Mouse (Mus musculus) c-Kit-positive CD71-positive TER-119-negative erythroid progenitor cells, embryonic 14.5 days (primary cell): ENCODE results near the gene Tob1.

ENCODE experiments used
- DNase-seq: peaks from one replicate; pipeline ENCODE4 v3.0.0-alpha.2; 2013; ENCODE audit warnings: low read depth

Tob1 gene

DNA sequence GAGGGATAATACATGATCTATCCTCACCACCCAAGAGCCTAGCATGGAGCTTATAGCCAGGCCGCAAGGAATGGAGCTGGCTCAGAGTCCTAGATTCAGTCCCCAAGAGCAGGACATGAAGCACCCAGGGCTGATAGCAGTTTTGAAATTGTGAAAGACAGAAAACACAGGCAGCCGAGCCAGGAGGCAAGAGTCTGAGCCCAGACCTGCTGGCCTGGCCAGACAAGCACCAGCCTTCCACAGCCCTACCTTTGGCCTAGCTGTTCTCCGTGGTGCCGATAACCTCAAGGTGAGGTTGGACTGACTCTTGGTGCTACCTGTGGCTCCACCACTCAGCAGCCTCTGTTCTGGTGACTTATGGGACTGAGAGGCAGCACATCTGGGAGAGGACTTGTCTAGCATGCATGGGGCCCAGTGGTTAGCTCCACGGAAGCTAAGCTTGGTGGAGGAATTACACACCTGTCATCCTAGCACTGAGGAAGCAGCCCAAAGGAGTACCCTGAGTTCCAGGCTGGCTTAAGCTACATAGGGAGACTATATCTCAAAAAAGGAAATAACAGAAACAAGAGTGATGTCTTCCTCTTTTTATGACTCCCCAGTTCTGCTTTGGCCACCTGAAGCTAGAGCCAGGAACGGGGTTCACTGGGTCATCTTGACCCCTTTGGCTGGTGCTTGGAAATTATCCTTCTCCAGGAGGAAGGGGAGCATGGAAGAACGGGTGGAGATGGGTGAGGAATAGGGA lies 12.7 kb upstream of the Tob1 start:
- DNase-seq = no peak

GRCm38 (mm10) chr11:94199771-94200170 lies 11.5 kb upstream of the Tob1 start:
- no peak for DNase-seq

- no peak for DNase-seq
Measured at GRCm38 (mm10) chr11:94200422-94200821, 10.8 kb upstream of the Tob1 start.

DNA sequence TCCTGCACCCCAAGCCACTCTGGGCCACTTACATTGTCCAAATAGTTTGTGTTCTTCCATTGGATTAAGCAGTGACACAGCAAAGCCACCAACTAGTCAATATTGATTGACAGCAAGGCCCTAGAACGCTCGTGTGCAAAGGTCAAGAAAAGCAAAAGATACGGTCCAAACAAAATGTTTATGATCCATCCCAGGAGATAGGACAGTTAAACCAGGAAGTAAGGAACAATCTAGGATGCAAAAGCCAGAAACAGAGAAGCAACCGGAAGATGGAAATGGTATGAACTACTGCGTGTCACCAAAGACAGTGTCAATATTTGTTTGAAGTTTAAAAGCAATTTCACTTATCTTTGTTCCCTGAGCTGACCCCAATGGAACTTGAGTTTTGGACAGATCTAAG lies 9.1 kb upstream of the Tob1 start:
- no peak for DNase-seq

- no peak for DNase-seq
Measured at GRCm38 (mm10) chr11:94203066-94203465, 8.2 kb upstream of the Tob1 start.

DNA sequence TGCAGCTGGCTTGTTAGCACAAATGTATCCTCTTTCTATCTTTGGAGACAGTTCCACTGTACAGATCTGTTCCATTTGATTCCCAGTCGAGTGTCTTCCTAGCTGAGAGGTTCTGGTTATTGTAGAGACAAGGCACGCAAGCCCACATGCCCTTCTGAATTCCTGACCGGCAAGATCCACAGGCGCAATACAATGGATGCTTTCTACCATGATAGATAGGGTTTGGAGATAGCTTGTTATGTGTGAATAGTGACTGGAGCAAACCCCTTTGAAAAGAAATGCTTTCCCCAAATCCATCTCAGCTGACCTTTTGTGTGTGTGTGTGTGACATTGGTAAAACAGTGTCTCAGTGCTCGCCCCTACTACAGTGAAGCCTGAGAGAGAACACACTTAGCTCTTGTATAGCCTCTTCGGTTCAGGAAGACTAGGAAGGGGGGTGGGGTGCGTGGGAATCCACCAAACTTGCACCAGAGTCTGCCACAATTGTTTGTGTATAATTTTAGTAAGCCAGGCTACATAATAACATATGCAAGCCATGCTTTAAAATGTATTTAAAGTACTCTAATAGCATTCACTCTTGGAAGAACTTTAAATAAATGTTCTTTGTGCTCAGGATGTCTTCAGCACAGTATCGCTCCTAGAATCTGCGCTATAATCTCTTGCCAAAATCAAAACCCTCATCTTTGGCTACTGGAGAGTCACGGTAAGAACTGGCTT lies 4.7 kb upstream of the Tob1 start:
- no peak for DNase-seq

DNA sequence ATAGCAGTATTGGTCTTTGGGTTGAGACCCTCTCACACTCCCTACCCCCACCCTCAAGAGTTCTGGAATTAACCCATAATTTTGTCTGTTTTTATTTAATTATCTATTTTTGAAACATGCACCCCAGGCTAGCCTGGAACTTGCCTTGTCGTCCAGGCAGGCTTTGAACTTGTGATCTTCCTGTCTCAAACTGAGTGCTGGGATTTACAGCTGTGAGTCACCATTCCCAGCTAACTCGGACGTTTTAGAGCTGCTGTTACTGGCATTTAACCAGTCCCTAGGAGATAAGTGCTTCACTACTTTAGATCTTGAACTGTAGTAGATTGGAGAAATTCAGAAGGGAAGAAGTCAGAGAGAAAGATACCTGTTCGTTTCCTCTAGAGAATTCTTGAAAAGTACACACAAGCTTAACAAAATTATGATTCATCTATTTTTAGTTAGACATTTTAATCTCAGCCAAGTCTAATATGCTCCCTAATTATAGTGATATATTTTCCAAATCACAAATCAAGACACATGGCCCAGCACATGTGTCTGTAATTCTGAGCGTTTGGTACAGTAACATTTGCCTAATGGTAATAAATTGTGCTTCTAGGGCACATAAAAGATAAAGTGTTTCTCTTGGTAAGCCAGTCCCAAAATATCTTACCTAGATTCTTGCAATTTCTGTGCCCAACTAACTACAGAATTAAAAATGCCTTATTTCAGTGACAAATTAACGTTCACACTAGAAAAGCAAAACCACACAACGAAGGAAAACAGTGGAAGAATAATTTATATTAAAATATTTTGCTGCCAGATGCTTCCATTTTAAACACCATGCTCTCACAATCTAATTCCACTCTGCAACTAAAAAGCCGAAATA lies 2.2 kb upstream of the Tob1 start:
- no peak for DNase-seq

- DNase-seq = no peak
Measured at GRCm38 (mm10) chr11:94209695-94210131, 1.5 kb upstream of the Tob1 start.

GRCm38 (mm10) chr11:94210191-94211086 lies 815 bp upstream of the Tob1 start:
- DNase-seq = peak; percentile 93

DNA sequence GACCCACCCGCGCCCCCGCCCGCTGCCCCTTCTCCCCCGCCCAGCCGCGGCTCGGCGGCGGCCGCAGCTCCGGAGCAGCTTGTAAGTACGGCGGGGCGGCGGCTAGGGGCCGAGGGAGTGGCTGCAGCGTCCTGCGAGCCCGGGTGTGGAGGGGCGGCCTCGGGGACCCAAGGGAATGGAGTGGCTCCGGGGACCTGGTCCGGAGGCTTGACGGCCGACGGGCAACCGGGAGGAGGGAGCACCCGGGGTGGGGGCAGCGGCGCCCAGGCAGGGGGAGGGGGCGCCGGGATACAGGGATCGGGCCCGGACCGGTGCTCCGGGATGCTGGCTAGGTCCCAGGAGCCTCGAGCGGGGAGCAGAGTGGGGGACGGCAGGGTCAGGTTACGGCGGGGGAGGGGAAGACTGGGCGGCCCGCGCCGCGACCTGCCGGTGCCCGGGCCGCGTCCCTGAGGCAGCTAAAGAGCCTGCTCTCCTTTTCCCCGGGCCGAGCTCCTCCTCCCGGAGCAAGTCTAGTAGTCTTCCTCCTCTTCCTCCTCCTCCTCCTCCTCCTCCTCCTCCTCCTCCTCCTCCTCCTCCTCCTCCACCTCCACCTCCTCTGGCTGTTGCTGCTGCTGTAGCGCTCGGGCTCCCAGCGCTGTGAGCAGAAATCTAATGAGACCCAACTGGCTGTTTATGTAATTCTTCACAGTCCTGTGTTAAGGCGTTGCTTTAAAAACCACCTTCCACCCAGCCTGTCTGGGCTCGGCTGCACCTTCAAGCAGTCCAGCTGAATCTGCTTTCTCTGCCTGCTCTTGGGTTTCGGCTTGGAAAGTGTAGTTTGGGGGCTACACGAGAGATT lies 616 bp downstream of the Tob1 start:
- DNase-seq = no peak

DNA sequence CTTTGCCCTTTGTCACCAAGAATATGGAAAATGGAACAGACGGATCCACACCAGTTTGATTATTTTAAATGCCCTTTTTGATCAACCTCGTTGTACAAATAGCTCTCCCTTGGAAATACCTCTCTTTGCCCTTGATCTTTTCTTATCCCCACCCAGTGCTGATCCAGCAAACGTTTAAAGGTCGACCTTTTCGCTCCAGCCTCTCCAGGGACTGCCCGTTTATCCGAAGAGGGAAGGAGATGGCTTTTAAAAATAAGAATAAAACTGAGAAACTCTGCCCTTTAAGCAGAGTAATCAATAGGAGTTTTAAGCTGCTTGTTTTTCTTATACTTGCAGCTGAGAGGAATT lies 1.2 kb downstream of the Tob1 start:
- no peak for DNase-seq

GRCm38 (mm10) chr11:94212997-94213396 lies 1.7 kb downstream of the Tob1 start:
- DNase-seq = no peak

DNA sequence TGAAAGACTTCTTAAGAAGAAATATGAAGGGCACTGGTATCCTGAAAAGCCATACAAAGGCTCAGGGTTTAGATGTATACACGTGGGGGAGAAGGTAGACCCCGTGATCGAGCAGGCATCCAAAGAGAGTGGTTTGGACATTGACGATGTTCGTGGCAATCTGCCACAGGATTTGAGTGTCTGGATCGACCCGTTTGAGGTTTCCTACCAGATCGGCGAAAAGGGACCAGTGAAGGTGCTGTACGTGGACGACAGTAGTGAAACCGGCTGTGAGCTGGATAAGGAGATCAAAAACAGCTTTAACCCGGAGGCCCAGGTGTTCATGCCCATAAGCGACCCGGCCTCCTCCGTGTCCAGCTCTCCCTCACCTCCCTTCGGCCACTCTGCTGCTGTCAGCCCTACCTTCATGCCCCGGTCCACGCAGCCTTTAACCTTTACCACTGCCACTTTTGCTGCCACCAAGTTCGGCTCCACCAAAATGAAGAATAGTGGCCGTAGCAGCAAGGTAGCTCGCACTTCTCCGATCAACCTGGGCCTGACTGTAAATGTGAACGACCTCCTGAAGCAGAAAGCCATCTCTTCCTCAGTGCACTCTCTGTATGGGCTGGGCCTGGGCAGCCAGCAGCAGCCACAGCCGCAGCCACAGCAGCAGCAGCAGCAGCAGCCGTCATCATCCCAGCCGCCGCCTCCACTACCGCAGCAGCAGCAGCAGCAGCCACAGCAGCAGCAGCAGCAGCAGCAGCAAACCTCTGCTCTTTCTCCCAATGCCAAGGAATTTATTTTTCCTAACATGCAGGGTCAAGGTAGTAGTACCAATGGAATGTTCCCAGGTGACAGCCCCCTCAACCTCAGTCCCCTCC lies 2.7 kb downstream of the Tob1 start:
- DNase-seq = no peak

DNA sequence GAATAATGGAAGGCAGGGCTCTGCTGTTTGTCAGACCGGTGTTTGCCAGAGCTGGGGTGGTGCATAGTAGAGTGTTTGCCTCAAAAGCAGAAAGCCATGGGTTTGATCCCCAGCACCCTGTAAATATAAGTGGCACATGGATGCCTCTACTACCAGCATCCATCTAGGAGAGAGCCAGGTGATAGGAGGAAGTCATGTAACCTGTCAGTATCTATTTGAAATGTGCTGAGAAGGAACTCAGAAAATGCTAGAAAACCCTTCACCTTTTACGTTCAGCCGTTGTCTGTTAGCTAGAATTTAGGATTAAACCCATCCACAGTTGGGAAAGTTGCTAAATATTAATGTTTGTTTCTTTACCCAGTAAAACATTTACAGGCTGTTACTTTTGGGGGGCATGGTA lies 4.3 kb downstream of the Tob1 start:
- no peak for DNase-seq

- no peak for DNase-seq
Measured at GRCm38 (mm10) chr11:94216247-94216646, 5.0 kb downstream of the Tob1 start.

- DNase-seq = no peak
Measured at GRCm38 (mm10) chr11:94221257-94221656, 10.0 kb downstream of the Tob1 start.

GRCm38 (mm10) chr11:94223531-94223930 lies 12.3 kb downstream of the Tob1 start:
- DNase-seq = no peak

GRCm38 (mm10) chr11:94225985-94226384 lies 14.7 kb downstream of the Tob1 start:
- DNase-seq = peak; percentile 30

DNA sequence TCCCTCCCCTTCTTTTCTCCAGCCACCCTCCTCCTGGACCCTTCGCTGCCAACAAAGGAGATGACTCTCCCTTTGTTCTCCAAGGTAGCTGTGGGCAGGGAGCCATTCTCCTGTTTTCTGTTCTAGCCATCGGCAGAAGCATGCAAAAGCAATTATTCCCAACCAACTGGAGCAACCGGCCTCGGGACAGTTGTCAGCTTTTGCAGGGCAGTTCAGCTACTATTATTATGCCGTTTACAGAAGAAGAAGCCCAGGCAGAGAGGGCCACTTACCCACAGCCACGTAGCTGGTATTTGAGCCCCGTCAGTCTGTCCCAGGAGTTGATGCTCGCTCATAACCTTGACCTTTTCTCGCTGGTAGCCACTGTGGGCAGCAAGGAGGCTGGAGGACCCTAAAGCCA lies 17.2 kb downstream of the Tob1 start:
- DNase-seq = no peak
